Mouse (Mus musculus) frontal cortex, adult (tissue): ENCODE data around the gene Ppp2r5b.

Experiments
- ATAC-seq: cut with Nextera tagmentation; 2 replicates; pipeline ENCODE4 v1.9.2; 2017; ENCODE audit warnings: mild to moderate bottlenecking, moderate library complexity, mixed read lengths; ENCODE audit not compliant: low TSS enrichment

The Ppp2r5b gene

DNA sequence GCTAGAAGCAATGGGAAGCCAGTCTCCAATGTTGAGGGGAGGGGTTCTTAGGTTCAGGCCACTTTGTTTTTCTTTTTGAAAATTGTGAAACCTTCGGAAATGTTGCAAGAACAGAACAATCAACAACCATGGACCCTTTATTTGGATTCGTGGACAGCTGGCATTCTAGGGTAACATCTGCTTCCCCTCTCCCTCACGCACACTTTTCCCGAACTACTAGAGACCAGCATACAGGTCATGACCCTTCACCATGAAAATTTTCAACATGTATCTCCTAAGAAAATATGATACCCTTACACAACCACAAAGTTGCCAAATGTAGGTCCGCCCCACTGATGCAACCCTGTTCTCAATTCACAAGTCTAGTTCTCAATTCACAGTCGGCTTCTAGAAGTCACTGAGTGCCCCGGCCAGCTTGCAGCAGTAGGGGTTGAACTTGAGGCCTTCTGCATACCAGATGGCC lies 33.0 kb upstream of the Ppp2r5b start:
- ATAC-seq: no peak

GRCm38 (mm10) chr19:6268170-6268528 lies 32.5 kb upstream of the Ppp2r5b start:
- no peak for ATAC-seq

GRCm38 (mm10) chr19:6267306-6268169 lies 31.9 kb upstream of the Ppp2r5b start:
- no peak for ATAC-seq

GRCm38 (mm10) chr19:6265727-6266182 lies 30.1 kb upstream of the Ppp2r5b start:
- no peak for ATAC-seq

GRCm38 (mm10) chr19:6264945-6265344 lies 29.3 kb upstream of the Ppp2r5b start:
- no peak for ATAC-seq

DNA sequence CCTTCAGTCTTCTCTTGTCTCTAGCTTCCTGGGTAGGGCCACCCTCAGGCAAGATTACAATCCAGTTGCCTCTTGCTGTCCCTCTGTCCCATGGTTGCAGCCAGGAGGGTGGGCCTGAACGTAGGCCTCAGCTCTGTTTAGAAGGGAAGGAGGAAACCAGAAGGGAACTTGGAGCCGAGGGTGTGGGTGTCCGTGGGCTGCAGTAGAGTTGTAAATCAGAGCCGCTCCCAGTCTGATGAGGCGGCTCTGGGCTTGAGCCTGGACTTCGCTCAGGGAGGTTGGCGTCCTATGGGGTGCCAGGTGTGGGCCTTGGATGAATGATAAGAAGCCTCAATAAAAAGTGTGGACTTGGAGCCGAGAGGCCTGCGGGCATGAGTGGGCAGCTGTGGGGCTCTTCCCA lies 28.5 kb upstream of the Ppp2r5b start:
- ATAC-seq: peak; percentile 62; the same call in 1 of the 2 replicates

DNA sequence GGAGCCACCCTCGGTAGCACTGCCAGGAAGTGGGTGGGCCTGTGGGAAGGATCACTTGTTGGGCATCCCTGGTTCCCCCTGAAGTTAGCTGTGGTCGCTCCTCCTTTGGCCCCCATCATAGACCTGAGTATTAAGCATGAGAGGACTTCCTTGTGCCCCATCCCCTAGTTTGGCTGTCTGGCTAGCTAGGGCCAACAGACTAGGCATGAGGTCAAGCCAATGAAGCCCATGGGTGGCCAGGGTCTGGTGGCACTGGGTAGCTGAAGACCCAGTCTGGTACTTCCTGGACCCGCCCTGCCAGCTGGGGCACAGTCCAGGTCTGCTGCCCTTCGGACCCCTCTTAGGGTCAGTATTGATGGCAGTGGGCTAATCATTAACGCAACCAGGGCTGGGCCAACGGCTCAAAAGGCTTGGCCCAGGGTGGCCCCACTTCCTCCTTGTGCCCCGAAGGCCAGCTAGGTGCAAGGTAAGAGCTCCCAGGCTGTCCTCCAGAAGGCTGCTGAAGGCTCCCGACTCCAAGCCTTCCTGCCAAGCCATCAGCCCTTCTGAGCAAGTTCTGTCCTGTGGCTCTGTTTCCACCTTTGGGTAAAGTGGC lies 27.3 kb upstream of the Ppp2r5b start:
- no peak for ATAC-seq

- 0 out of 2 replicates have a peak, but pooled peaks have one; percentile 14 for ATAC-seq
Observed at GRCm38 (mm10) chr19:6262222-6262621, 26.6 kb upstream of the Ppp2r5b start.

DNA sequence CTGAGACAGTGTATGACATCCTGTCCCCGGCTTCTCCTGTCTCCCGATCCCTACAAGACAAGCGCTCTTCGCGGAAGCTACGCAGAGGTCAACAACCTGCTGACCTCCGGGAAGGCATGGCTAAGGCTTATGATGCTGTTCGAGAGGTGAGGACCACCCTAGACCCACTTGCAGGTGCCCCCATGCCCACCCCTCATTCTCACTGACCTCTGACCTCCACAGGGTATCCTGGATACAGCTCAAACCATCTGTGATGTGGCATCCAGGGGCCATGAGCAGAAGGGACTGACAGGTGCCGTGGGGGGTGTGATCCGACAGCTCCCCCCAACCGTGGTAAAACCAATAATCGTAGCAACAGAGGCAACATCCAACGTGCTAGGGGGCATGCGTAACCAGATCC lies 25.7 kb upstream of the Ppp2r5b start:
- ATAC-seq: no peak

DNA sequence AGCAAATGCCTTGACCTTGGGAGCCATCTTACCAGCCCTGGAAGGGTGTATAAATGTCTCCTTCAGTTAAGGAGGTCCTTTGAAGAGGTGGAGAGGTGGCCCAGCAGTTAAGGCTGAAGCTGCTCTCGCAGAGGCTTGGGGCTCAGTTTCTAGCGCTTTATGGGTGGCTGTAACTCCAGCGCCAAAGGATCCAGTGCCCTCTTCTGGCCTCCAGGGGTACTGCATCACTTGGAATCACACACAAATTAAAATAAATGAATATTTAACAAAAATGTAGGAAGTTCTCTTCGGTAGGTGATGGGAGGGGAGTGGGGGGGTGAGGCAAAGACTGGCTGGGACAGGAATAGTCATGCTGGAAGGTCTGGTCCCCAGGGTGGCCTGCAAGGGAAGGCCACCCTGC lies 25.3 kb upstream of the Ppp2r5b start:
- ATAC-seq: no peak

DNA sequence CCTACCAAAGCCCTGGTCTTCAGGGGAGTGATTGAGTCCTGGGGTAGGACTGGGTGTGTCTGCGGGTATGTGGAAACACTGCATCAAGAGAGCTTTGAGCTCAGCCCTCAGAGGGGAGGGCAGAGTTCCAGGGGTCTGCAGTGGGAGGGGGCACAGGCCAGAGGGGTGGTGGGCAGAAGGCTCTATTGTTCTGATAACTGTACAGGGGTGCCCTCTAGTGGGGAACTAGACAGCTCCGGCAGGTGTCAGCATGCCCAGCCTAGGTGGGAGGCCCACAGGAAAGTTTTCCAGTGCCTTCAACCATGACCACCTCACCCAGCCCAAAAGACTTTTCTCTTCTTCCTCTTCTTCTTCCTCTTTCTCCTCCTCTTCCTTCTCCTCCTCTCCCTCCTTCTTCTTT lies 24.8 kb upstream of the Ppp2r5b start:
- no peak for ATAC-seq

GRCm38 (mm10) chr19:6253021-6253420 lies 17.3 kb upstream of the Ppp2r5b start:
- ATAC-seq: no peak

GRCm38 (mm10) chr19:6247526-6248300 lies 12.0 kb upstream of the Ppp2r5b start:
- no peak for ATAC-seq

GRCm38 (mm10) chr19:6245806-6246205 lies 10.1 kb upstream of the Ppp2r5b start:
- no peak for ATAC-seq

DNA sequence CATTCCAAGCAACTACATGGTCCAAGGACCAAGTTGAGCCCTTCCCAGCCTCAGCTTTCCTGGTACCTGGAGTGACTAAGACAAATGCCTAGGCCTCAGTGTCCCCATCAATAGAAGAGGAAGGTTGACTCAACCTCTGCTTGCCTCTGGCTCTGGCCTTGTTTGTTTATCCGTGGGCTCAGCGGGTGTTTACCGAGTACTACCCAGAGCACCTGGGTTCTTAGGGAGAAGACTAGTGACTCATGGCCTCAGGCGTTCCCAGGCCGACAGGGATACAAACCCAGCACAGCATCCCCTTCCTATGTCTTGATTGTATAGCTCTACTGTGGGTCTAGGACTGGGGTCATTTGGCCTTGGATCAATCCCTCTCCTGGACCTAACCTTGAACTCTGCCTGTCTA lies 7.6 kb upstream of the Ppp2r5b start:
- ATAC-seq: no peak

DNA sequence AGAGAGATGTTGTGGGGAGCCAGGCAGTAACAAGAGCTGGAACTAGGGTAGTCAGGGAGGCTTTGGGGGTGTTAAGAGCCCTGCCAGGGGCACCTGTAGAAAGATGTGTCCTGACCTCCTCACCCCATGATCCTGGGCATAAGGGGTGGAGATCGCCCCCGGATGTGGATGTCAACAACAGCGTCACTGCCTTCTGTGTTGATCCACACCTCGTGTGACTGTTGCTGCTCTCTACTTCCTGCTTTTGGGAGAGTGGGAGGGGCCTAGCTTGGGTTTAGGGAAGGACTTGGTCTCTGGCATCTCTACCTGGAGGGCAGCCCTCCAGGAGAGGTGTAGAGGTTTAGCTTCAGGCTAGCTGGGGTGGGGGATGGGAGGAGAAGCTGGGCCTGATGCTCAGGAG lies 6.6 kb upstream of the Ppp2r5b start:
- ATAC-seq: 0 out of 2 replicates have a peak, but pooled peaks have one; percentile 10

DNA sequence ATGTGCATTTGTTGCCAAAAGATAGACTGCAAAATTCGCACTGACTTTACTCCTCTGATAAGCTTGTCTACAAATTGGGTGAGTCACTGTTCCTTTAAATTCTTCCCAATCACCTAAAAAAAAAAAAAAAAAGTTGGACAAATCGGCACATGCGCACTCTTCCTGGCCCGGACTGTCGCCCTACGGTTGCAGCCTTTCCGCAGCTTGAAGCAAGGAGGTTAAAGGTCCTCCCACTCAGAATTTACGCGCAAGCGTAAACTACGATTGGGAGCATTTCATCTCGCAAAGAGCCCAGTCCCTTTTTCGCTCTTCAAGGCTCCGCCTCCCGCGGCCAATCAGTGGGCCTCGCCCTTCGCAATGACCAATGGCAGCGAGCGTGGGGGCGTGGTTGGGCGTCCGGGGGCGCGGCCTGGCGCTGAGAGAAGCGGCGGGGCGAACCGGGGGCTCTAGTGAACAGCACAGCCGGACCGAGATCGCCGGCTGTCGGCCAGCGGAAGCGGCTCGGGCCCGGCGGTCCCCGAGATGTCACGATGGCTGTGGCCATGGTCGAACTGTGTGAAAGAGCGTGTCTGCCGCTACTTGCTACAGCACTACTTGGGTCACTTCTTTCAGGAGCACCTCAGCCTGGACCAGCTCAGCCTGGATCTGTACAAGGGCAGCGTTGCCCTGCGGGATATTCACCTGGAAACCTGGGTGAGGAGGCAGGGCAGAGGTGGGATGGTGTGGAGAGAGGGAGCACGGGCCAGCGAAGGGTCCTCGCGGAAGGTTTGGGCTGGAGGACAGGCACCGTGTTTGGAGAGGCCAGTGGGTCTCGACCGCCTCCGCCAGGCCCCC lies 5.8 kb upstream of the Ppp2r5b start, which contains the start of gene Atg2a:
Gene Atg2a (plus strand): TSS at position 395 of the 834 bp plus-strand sequence.
- ATAC-seq: peak; percentile 88

DNA sequence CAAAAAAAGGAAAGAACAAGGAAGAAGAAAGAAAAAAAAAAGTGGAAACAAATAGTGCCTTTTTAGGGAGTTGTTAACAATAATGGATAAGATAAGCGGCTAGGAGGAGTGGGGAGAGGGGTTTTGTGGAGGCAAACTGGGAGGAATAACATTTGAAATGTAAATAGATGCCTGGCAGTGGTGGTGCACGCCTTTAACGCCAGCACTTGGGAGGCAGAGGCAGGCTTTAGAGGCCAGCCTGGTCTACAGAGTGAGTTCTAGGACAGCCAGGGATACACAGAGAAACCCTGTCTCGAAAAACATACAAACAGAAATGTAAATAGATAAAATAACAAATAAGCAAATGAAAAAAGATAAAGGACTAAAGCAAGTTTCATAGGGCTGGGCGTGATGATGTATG lies 5.1 kb upstream of the Ppp2r5b start:
- ATAC-seq: no peak

DNA sequence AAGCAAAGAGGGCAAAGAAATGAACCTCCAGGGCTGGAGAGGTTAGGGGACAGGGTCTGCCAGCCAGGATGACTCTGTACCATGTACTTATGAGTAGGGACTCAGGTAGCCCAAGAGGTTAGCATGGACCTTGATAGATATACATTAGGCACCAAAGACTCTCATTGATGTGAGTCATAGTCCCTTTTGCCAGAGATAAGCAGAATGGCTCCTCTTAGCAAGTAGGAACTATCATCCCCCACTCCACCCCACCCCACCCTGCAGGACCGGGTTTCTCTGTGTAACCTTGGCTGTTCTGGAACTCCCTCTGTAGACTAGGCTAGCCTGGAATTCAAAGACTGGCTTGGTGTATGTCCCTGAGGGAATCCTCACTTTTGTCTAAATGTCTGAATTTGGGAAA lies 4.5 kb upstream of the Ppp2r5b start:
- no peak for ATAC-seq

DNA sequence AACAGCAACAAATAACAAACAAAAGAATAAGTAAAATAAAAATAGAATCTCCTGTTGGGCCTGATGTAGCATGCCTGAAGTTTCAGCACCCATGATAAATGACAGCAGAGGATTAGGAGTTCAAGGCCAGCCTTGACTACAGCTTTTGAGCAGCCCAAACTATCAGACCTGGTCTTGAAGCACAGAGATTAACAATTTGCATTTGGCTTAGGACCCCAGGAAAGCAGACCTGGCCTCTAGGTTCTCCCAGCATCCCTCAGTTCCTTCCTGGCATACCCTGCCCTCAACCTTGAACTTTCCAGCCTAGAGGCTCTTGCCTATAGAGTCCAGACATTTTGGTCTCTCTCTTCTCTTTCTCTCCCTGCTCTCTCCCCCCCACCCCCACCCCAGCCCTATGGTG lies 3.1 kb upstream of the Ppp2r5b start:
- ATAC-seq: no peak

GRCm38 (mm10) chr19:6236842-6237241 lies 1.2 kb upstream of the Ppp2r5b start:
- no peak for ATAC-seq
